Mouse (Mus musculus) MEL (cell line): ENCODE measurements at regions not wholly inside any gene's neighbourhood (a gene's known extent, or its start where the extent isn't known, plus 50 kb on each side); places are given as distances from the start of the nearest gene placed in this dataset.

Source experiments
- DNase-seq: peaks from one replicate; pipeline ENCODE4 v3.0.0; 2011; ENCODE audit warnings: low read depth, low spot score
- H3K27ac ChIP-seq: 2 replicates; pipeline ENCODE4 v1.5.1; 2012; ENCODE audit warnings: low read depth, mild to moderate bottlenecking, control low read depth, low read length, moderate library complexity; ENCODE audit not compliant: control insufficient read depth
- H3K27me3 ChIP-seq, 2 experiments: fragments of 150-350 bp in 1 of 2; sonication (generic) in 1 of 2; 2 replicates each; pipeline ENCODE4 v1.6.1; 2012; ENCODE audit warnings: low read length in 2 of 2, mild to moderate bottlenecking in 2 of 2, improper control_type of control experiment in 1 of 2, moderate library complexity in 1 of 2; ENCODE audit not compliant: insufficient read depth in 2 of 2, control insufficient read depth in 1 of 2
- H3K36me3 ChIP-seq, 2 experiments: 2 replicates each; pipeline ENCODE4 v1.6.1; 2012 to 2014; ENCODE audit warnings: low read length in 2 of 2, improper control_type of control experiment in 1 of 2, inconsistent platforms in 1 of 2, mild to moderate bottlenecking in 1 of 2; ENCODE audit not compliant: insufficient read depth in 2 of 2, control insufficient read depth in 1 of 2
- H3K4me1 ChIP-seq, 2 experiments: fragments of 150-350 bp in 1 of 2; sonication (generic) in 1 of 2; 2 replicates each; pipeline ENCODE4 v1.6.1; 2012; ENCODE audit warnings: low read length in 2 of 2, improper control_type of control experiment in 1 of 2, mild to moderate bottlenecking in 1 of 2; ENCODE audit not compliant: insufficient read depth in 2 of 2, control insufficient read depth in 1 of 2
- H3K4me3 ChIP-seq, 2 experiments: fragments of 150-350 bp in 1 of 2; sonication (generic) in 1 of 2; 2 replicates each; pipeline ENCODE4 v1.5.1; 2012; ENCODE audit warnings: low read depth in 2 of 2, low read length in 2 of 2, mild to moderate bottlenecking in 2 of 2, moderate library complexity in 2 of 2, control low read depth in 1 of 2, improper control_type of control experiment in 1 of 2; ENCODE audit not compliant: control insufficient read depth in 1 of 2, insufficient read depth in 1 of 2
- H3K79me2 ChIP-seq: 2 replicates; pipeline ENCODE4 v1.6.1; 2012; ENCODE audit warnings: mild to moderate bottlenecking, low read length, moderate library complexity; ENCODE audit not compliant: control insufficient read depth, poor library complexity, insufficient read depth
- H3K9ac ChIP-seq: 2 replicates; pipeline ENCODE4 v1.6.1; 2012; ENCODE audit warnings: low read depth, mild to moderate bottlenecking, control low read depth, low read length, moderate library complexity; ENCODE audit not compliant: control insufficient read depth, poor library complexity, severe bottlenecking
- H3K9me3 ChIP-seq: fragments of 150-350 bp; sonication (generic); replicated peaks from 2 replicates; pipeline ENCODE4 v1.6.1; 2012; ENCODE audit warnings: mild to moderate bottlenecking, low read length, improper control_type of control experiment, moderate library complexity; ENCODE audit not compliant: insufficient read depth
- CHD1 ChIP-seq: IDR thresholded peaks from 2 replicates; pipeline ENCODE4 v1.6.1; 2012; ENCODE audit warnings: low read depth, mild to moderate bottlenecking, inconsistent platforms, low read length, improper control_type of control experiment
- CHD2 ChIP-seq: IDR thresholded peaks from 2 replicates; pipeline ENCODE4 v1.6.1; 2011; ENCODE audit warnings: low read length, improper control_type of control experiment
- CTCF ChIP-seq, 3 experiments: IDR thresholded peaks in 2 of 3; conservative IDR thresholded peaks in 1 of 3; 2 replicates each; pipeline ENCODE4 v1.5.1; 2011 to 2012; ENCODE audit warnings: low read length in 3 of 3, low read depth in 2 of 3, mild to moderate bottlenecking in 2 of 3, improper control_type of control experiment in 1 of 3, inconsistent platforms in 1 of 3, mixed read lengths in 1 of 3, moderate library complexity in 1 of 3; ENCODE audit not compliant: control insufficient read depth in 1 of 3, insufficient read depth in 1 of 3, poor library complexity in 1 of 3, severe bottlenecking in 1 of 3
- EP300 ChIP-seq, 2 experiments: IDR thresholded peaks; 2 replicates each; pipeline ENCODE4 v1.6.1; 2011; ENCODE audit warnings: improper control_type of control experiment in 2 of 2, low read length in 2 of 2, low read depth in 1 of 2, mild to moderate bottlenecking in 1 of 2
- GABPA ChIP-seq: IDR thresholded peaks from 2 replicates; pipeline ENCODE4 v1.6.1; 2012; ENCODE audit warnings: low read depth, mild to moderate bottlenecking, inconsistent platforms, low read length, improper control_type of control experiment, moderate library complexity
- GATA1 ChIP-seq: IDR thresholded peaks from 2 replicates; pipeline ENCODE4 v1.6.1; 2011; ENCODE audit warnings: low read depth, low read length, improper control_type of control experiment
- HCFC1 ChIP-seq: IDR thresholded peaks from 2 replicates; pipeline ENCODE4 v1.6.1; 2012; ENCODE audit warnings: low read depth, mild to moderate bottlenecking, inconsistent platforms, low read length, improper control_type of control experiment, moderate library complexity
- MAFK ChIP-seq: IDR thresholded peaks from 2 replicates; pipeline ENCODE4 v1.6.1; 2011; ENCODE audit warnings: low read depth, mild to moderate bottlenecking, low read length, improper control_type of control experiment, borderline replicate concordance
- MAX ChIP-seq: IDR thresholded peaks from 2 replicates; pipeline ENCODE4 v1.6.1; 2011; ENCODE audit warnings: low read length, improper control_type of control experiment
- MEF2A ChIP-seq: IDR thresholded peaks from 2 replicates; pipeline ENCODE4 v1.6.1; 2014; ENCODE audit warnings: low read depth, mild to moderate bottlenecking, inconsistent platforms, low read length, improper control_type of control experiment; ENCODE audit not compliant: poor library complexity, insufficient replicate concordance, severe bottlenecking; ENCODE audit errors: extremely low read depth
- MXI1 ChIP-seq: IDR thresholded peaks from 2 replicates; pipeline ENCODE4 v1.6.1; 2011; ENCODE audit warnings: mild to moderate bottlenecking, low read depth, low read length, improper control_type of control experiment
- MYB ChIP-seq: IDR thresholded peaks from 2 replicates; pipeline ENCODE4 v1.6.1; 2011; ENCODE audit warnings: mild to moderate bottlenecking, low read depth, low read length, improper control_type of control experiment
- MYC ChIP-seq: IDR thresholded peaks from 2 replicates; pipeline ENCODE4 v1.6.1; 2011; ENCODE audit warnings: low read depth, mild to moderate bottlenecking, low read length, improper control_type of control experiment, moderate library complexity
- NELFE ChIP-seq: IDR thresholded peaks from 2 replicates; pipeline ENCODE4 v1.6.1; 2011; ENCODE audit warnings: low read depth, low read length, improper control_type of control experiment
- POLR2AphosphoS2 ChIP-seq: IDR thresholded peaks from 2 replicates; pipeline ENCODE4 v1.6.1; 2011; ENCODE audit warnings: low read length, improper control_type of control experiment
- POLR2AphosphoS5 ChIP-seq: IDR thresholded peaks from 2 replicates; pipeline ENCODE4 v1.6.1; 2012; ENCODE audit warnings: low read depth, borderline replicate concordance, mild to moderate bottlenecking, inconsistent platforms, low read length, moderate library complexity, mixed read lengths
- RAD21 ChIP-seq: IDR thresholded peaks from 2 replicates; pipeline ENCODE4 v1.6.1; 2011; ENCODE audit warnings: mild to moderate bottlenecking, low read depth, low read length, improper control_type of control experiment
- SIN3A ChIP-seq: IDR thresholded peaks from 2 replicates; pipeline ENCODE4 v1.6.1; 2012; ENCODE audit warnings: low read length, improper control_type of control experiment, inconsistent platforms
- SMC3 ChIP-seq: IDR thresholded peaks from 2 replicates; pipeline ENCODE4 v1.6.1; 2011; ENCODE audit warnings: low read depth, low read length, improper control_type of control experiment
- TBP ChIP-seq: IDR thresholded peaks from 2 replicates; pipeline ENCODE4 v1.8.0; 2011; ENCODE audit warnings: low read depth, low read length, improper control_type of control experiment
- TCF12 ChIP-seq: IDR thresholded peaks from 2 replicates; pipeline ENCODE4 v1.6.1; 2014; ENCODE audit warnings: low read depth, mild to moderate bottlenecking, inconsistent platforms, low read length, improper control_type of control experiment, moderate library complexity
- USF1 ChIP-seq: IDR thresholded peaks from 2 replicates; pipeline ENCODE4 v1.6.1; 2014; ENCODE audit warnings: low read depth, mild to moderate bottlenecking, inconsistent platforms, low read length, improper control_type of control experiment, moderate library complexity
- USF2 ChIP-seq, 2 experiments: IDR thresholded peaks; 2 replicates each; pipeline ENCODE4 v1.6.1; 2011 to 2012; ENCODE audit warnings: improper control_type of control experiment in 2 of 2, low read length in 2 of 2, borderline replicate concordance in 1 of 2, inconsistent platforms in 1 of 2, low read depth in 1 of 2, mild to moderate bottlenecking in 1 of 2; ENCODE audit not compliant: insufficient read depth in 1 of 2
- ZKSCAN1 ChIP-seq: IDR thresholded peaks from 2 replicates; pipeline ENCODE4 v1.6.1; 2012; ENCODE audit warnings: low read depth, mild to moderate bottlenecking, inconsistent platforms, low read length, improper control_type of control experiment, moderate library complexity

DNA sequence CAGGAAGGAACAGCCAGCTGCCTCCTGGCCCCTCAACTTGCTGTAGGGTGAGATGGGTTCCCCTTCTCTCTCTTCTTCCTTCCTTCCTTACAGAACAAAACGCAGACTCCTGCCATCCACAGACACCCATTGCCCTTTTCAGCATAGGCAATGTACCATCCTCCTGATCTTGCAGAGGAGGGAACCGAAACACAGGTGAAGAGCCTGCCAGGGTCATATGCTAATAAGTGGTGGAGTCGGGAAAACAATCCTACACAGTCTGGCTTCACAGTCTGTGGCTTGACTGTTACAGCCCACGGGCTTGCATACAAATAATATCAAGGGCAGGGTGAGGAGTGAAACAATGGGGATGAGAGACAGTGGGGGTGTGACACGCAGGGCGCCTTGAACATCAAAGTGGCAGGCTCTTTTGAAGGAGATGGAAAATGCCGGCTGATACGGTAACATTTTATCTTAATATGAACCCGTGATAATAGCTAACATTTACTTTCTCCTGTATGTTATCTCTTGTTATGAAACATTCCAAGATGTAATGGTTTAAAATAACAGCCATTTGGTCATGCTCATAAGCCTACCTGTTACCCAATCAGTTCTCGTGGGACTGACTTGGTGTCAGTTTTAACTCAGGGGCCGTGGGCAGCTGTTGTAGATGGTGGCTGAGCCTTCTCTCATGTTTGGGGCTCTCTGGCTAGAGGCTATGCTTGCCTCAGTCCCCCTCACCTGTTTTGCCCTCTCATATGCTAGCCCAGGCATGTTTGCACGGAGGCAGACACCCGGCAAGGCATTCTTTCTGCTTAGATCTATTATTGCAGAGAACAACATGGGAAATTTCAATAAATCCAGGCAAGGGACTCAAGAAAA, 169.4 kb upstream of the Runx1 start (continued):
- no peak for TF ChIP-seq MAFK
- TF ChIP-seq NELFE = no peak

DNA sequence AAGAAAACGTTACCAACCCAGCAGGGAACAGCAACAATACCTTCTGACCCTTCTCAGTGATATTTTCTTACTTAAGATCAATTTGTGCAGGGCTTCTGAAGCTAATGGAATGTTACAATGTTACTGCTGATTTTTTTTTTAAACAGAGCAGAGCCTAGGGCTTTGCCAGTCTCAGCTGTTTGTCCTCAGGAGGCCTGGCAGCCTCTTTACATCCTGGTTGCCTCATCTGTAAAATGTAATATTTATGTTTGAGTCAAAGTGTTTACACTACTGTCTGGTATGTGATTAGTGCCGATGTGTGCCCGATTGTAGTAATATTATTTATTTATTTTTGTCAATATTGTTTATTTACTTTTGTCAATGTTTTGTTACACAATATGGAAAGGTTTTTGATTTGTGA, 166.9 kb upstream of the Runx1 start:
- no peaks in the 10 kb centered on the region for H3K9me3 ChIP-seq
- peaks cover 0 to 5% of the 10 kb centered on the region in 2 experiments; a peak in 2 of 4 replicates for H3K36me3 ChIP-seq
- H3K27me3 ChIP-seq = peaks cover 0 to 3% of the 10 kb centered on the region in 2 experiments; a peak in 2 of 4 replicates
- TF ChIP-seq MEF2A = no peak
- no peak for TF ChIP-seq USF2 (IDR thresholded peaks at IDR 0.05; ENCODE audit: borderline replicate concordance in 1 of 2, insufficient read depth in 1 of 2, low read depth in 1 of 2, low read length in 2 of 2)
- no peak for TF ChIP-seq SIN3A
- no peak for TF ChIP-seq MAFK
- TF ChIP-seq POLR2AphosphoS5 = no peak
- no peak for TF ChIP-seq NELFE
- no peak for TF ChIP-seq EP300 (IDR thresholded peaks at IDR 0.05; ENCODE audit: low read depth in 1 of 2, low read length in 2 of 2)
- TF ChIP-seq MXI1 = no peak
- no peak for TF ChIP-seq CHD2
- no peak for TF ChIP-seq TBP
- no peak for TF ChIP-seq GABPA
- TF ChIP-seq HCFC1 = no peak
- no peak for TF ChIP-seq CHD1
- TF ChIP-seq ZKSCAN1 = no peak
- no peak for TF ChIP-seq MAX
- no peak for TF ChIP-seq POLR2AphosphoS2
- no peak for DNase-seq
- H3K9ac ChIP-seq = no peak overlapping the region
- no peak overlapping the region for H3K27ac ChIP-seq
- no peaks in the 10 kb centered on the region for H3K79me2 ChIP-seq
- peaks cover 0 to 8% of the 10 kb centered on the region in 2 experiments; a peak in 2 of 4 replicates for H3K4me1 ChIP-seq
- H3K4me3 ChIP-seq = no peak overlapping the region

GRCm38 (mm10) chr16:92991405-92991804, 165.5 kb upstream of the Runx1 start:
- Histone ChIP-seq H3K27me3 (peaks cover 0 to 3% of the 10 kb centered on the region in 2 experiments; a peak in 2 of 4 replicates), H3K4me1 (no peaks in the 10 kb centered on the region)
- TF ChIP-seq MYC = no peak
- TF ChIP-seq RAD21 = no peak
- no peak for TF ChIP-seq TCF12
- no peak for TF ChIP-seq ZKSCAN1
- TF ChIP-seq SMC3 = no peak
- no peak for TF ChIP-seq CHD1
- TF ChIP-seq USF1 = no peak
- TF ChIP-seq GATA1 = no peak
- TF ChIP-seq TBP = no peak
- TF ChIP-seq MXI1 = no peak
- no peak for TF ChIP-seq CHD2
- TF ChIP-seq MYB = no peak
- no peak for TF ChIP-seq POLR2AphosphoS2
- no peak for TF ChIP-seq CTCF (IDR thresholded peaks at IDR 0.05 in 2 of 3, conservative IDR thresholded peaks at IDR 0.05 in 1 of 3; ENCODE audit: control insufficient read depth in 1 of 3, insufficient read depth in 1 of 3, low read depth in 2 of 3, low read length in 3 of 3, poor library complexity in 1 of 3, severe bottlenecking in 1 of 3)
- no peak for TF ChIP-seq NELFE

More at GRCm38 (mm10) chr16:92991405-92991804, 165.5 kb upstream of the Runx1 start:
- no peaks in the 10 kb centered on the region for H3K79me2 ChIP-seq
- no peaks in the 10 kb centered on the region for H3K36me3 ChIP-seq
- DNase-seq = no peak
- H3K9me3 ChIP-seq = no peaks in the 10 kb centered on the region
- H3K27ac ChIP-seq = no peak overlapping the region
- no peak overlapping the region for H3K9ac ChIP-seq
- H3K4me3 ChIP-seq = no peak overlapping the region
